Mouse (Mus musculus) C2C12 (cell line): ENCODE results near the gene Pigz. TPM values are rescaled to one million over a fixed set of nuclear protein-coding genes. Genes with fewer than 3 reads are reported as not detected.
A peak's percentile ranks its signal among the peaks of the same experiment; 100 is the strongest.

Experiments
- H3K27me3 ChIP-seq: one replicate; pipeline ENCODE4 v1.6.1; 2011; ENCODE audit not compliant: control insufficient read depth, insufficient read depth, insufficient read length
- H3K36me3 ChIP-seq: one replicate; pipeline ENCODE4 v1.6.1; 2011; ENCODE audit not compliant: control insufficient read depth, insufficient read depth
- H3K4me3 ChIP-seq: one replicate; pipeline ENCODE4 v1.5.1; 2011; ENCODE audit warnings: mild to moderate bottlenecking, control low read depth; ENCODE audit not compliant: poor library complexity, insufficient read depth, severe bottlenecking
- H3K79me2 ChIP-seq: one replicate; pipeline ENCODE4 v1.6.1; 2011; ENCODE audit not compliant: control insufficient read depth, insufficient read depth
- H3K79me3 ChIP-seq: one replicate; pipeline ENCODE4 v1.6.1; 2011; ENCODE audit warnings: low read depth, control low read depth
- H3ac ChIP-seq: one replicate; pipeline ENCODE3; 2011; ENCODE audit warnings: low read depth; ENCODE audit not compliant: control insufficient read depth, insufficient read length
- CEBPB ChIP-seq: IDR thresholded peaks from one replicate; pipeline ENCODE4 v1.6.1; 2011; ENCODE audit warnings: low read depth, mild to moderate bottlenecking, control low read depth, moderate library complexity
- CTCF ChIP-seq: IDR thresholded peaks from one replicate; pipeline ENCODE4 v1.5.1; 2011; ENCODE audit not compliant: control insufficient read depth, insufficient read depth, insufficient read length
- FOSL1 ChIP-seq: IDR thresholded peaks from one replicate; pipeline ENCODE4 v1.8.0; 2011; ENCODE audit warnings: mild to moderate bottlenecking, low read length; ENCODE audit not compliant: poor library complexity, insufficient read depth, severe bottlenecking
- MAX ChIP-seq: IDR thresholded peaks from one replicate; pipeline ENCODE4 v1.6.1; 2011; ENCODE audit warnings: mild to moderate bottlenecking, control low read depth
- MYOD1 ChIP-seq: IDR thresholded peaks from one replicate; pipeline ENCODE4 v1.6.1; 2011; ENCODE audit warnings: low read depth; ENCODE audit not compliant: control insufficient read depth, insufficient read length
- MYOG ChIP-seq: IDR thresholded peaks from one replicate; pipeline ENCODE4 v1.6.1; 2011; ENCODE audit not compliant: control insufficient read depth, insufficient read length; ENCODE audit errors: extremely low read depth
- USF1 ChIP-seq: IDR thresholded peaks from one replicate; pipeline ENCODE4 v1.6.1; 2011; ENCODE audit warnings: low read depth, mild to moderate bottlenecking, control low read depth, moderate library complexity
- polyA plus RNA-seq: library from polyadenylated mRNA; unstranded; fragments of >200 nt; fragmentation: generic; extraction: Trizol; gene quantifications from one replicate; pipeline ENCODE4 v1.2.1, GENCODE M21; 2012; ENCODE audit warnings: missing spikeins

Gene Pigz
- polyA plus RNA-seq, 1 experiment = 0.05 TPM

- TF ChIP-seq USF1 (no peak), CTCF (no peak), MYOD1 (no peak), MAX (no peak), CEBPB (no peak), FOSL1 (no peak), MYOG (no peak)
- H3K4me3 ChIP-seq = no peak overlapping the region
- no peaks in the 10 kb centered on the region for H3K27me3 ChIP-seq
- H3K79me2 ChIP-seq = no peaks in the 10 kb centered on the region
- no peaks in the 10 kb centered on the region for H3K36me3 ChIP-seq
- H3ac ChIP-seq = no peak overlapping the region
- H3K79me3 ChIP-seq = no peaks in the 10 kb centered on the region
Observed at GRCm38 (mm10) chr16:31926091-31926490, 7.6 kb upstream of the Pigz start.

DNA sequence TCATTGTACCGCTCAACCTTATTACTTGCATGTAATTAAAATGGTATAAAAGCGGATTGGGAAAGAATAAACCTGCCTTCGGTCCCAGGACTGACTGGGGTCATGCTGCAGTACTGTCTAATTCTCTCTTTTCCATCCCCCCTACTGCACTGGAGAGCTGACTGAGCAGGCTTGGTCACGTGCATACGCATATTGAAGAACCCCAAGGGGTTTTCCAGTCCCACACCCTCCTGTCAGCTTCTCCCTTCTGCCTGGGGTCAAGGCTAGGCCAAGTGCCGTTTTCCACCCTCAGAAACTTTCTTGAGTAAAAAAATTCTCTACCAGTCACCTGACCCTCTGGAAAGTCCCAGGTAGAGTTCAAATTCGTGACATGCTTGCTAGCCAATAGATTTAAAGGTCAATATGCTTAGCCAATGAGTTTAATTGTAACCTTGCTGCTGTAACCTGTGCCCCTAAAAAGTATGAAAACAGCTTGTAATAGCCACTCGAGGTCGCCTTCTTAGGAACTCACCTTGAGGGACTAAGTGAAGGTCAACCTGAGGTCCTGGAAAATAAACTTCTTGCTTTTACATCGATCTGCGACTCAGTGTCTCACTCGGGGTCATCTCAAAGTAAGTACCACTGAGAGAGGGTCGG, 7.0 kb upstream of the Pigz start:
- Histone ChIP-seq H3K27me3 (no peaks in the 10 kb centered on the region), H3K4me3 (no peak overlapping the region), H3K36me3 (no peaks in the 10 kb centered on the region), H3K79me2 (no peaks in the 10 kb centered on the region), H3ac (no peak overlapping the region), H3K79me3 (no peaks in the 10 kb centered on the region)
- TF ChIP-seq MYOG = no peak

- no peaks in the 10 kb centered on the region for H3K79me3 ChIP-seq
- H3K27me3 ChIP-seq = no peaks in the 10 kb centered on the region
- TF ChIP-seq MYOD1 (no peak), FOSL1 (no peak), CTCF (no peak), USF1 (no peak), CEBPB (no peak), MAX (no peak), MYOG (no peak)
- no peak overlapping the region for H3K4me3 ChIP-seq
- no peak overlapping the region for H3ac ChIP-seq
- H3K79me2 ChIP-seq = no peaks in the 10 kb centered on the region
- H3K36me3 ChIP-seq = no peaks in the 10 kb centered on the region
Observed at GRCm38 (mm10) chr16:31927412-31927811, 6.2 kb upstream of the Pigz start.

GRCm38 (mm10) chr16:31931330-31931729, 2.3 kb upstream of the Pigz start:
- no peak overlapping the region for H3K4me3 ChIP-seq
- H3K79me2 ChIP-seq = no peaks in the 10 kb centered on the region
- no peak for TF ChIP-seq MYOG
- H3K79me3 ChIP-seq = no peaks in the 10 kb centered on the region
- H3K36me3 ChIP-seq = no peaks in the 10 kb centered on the region
- no peak overlapping the region for H3ac ChIP-seq
- H3K27me3 ChIP-seq = peaks cover 14% of the 10 kb centered on the region

- Histone ChIP-seq H3K79me2 (no peaks in the 10 kb centered on the region), H3ac (no peak overlapping the region), H3K79me3 (no peaks in the 10 kb centered on the region), H3K4me3 (no peak overlapping the region), H3K36me3 (no peaks in the 10 kb centered on the region), H3K27me3 (peaks cover 14% of the 10 kb centered on the region)
- TF ChIP-seq FOSL1 (no peak), MAX (no peak), USF1 (no peak), CTCF (no peak), MYOD1 (no peak), CEBPB (no peak), MYOG (no peak)
Observed at GRCm38 (mm10) chr16:31932255-31932654, 1.4 kb upstream of the Pigz start.

GRCm38 (mm10) chr16:31932840-31933697, 582 bp upstream of the Pigz start:
- H3K79me3 ChIP-seq = no peaks in the 10 kb centered on the region
- peaks cover 14% of the 10 kb centered on the region for H3K27me3 ChIP-seq
- H3K36me3 ChIP-seq = no peaks in the 10 kb centered on the region
- H3ac ChIP-seq = peak overlapping the region; percentile 64
- H3K79me2 ChIP-seq = no peaks in the 10 kb centered on the region
- H3K4me3 ChIP-seq = no peak overlapping the region
- peak; percentile 24 for TF ChIP-seq CEBPB
- TF ChIP-seq FOSL1 = no peak
- no peak for TF ChIP-seq MYOG
- no peak for TF ChIP-seq MAX
- peak; percentile 87 for TF ChIP-seq CTCF
- TF ChIP-seq MYOD1 = no peak
- TF ChIP-seq USF1 = no peak
